Mouse (Mus musculus) kidney, adult 2 months (tissue): ENCODE measurements around the gene Kpna2.

Experiments used
- CTCF ChIP-seq: fragments of 200-500 bp; conservative IDR thresholded peaks from 2 replicates; pipeline ENCODE4 v1.5.1; 2011; ENCODE audit warnings: low read depth, mild to moderate bottlenecking, control low read depth, low read length, moderate library complexity, mixed read lengths; ENCODE audit not compliant: insufficient read depth, insufficient read length
- POLR2A ChIP-seq: fragments of 200-500 bp; IDR thresholded peaks from one replicate; pipeline ENCODE4 v1.6.1; 2011; ENCODE audit warnings: low read depth, low read length, control low read depth

- TF ChIP-seq CTCF: no peak
- peak; percentile 95 for TF ChIP-seq POLR2A
These were observed 13.1 kb upstream of the Kpna2 start for GRCm38 (mm10) chr11:107012324-107013017.
